Mouse (Mus musculus): Measurements from ENCODE around the gene Apod.

GRCm38 (mm10) chr16:31256151-31256550 lies 58.5 kb downstream of the Apod start:
- TF ChIP-seq POLR2A (IDR thresholded peaks at IDR 0.05; ENCODE audit: borderline replicate concordance, insufficient read depth, low read length) (no peak), CTCF (IDR thresholded peaks at IDR 0.05; ENCODE audit: borderline replicate concordance, insufficient read depth, low read depth, low read length) (no peak)
